Mouse (Mus musculus) ovary, postnatal 14 days (tissue): ENCODE data around the gene C1ql3.

Experiments used
- DNase-seq: peaks from one replicate; pipeline ENCODE4 v3.0.0; 2022; ENCODE audit warnings: low spot score

C1ql3 gene

GRCm38 (mm10) chr2:13011472-13011871 lies at the start of gene C1ql3:
Gene C1ql3 (minus strand): TSS chr2:13011806.
- no peak for DNase-seq

GRCm38 (mm10) chr2:13060426-13061170 lies 49.0 kb upstream of the C1ql3 start:
- DNase-seq, result no peak

DNA sequence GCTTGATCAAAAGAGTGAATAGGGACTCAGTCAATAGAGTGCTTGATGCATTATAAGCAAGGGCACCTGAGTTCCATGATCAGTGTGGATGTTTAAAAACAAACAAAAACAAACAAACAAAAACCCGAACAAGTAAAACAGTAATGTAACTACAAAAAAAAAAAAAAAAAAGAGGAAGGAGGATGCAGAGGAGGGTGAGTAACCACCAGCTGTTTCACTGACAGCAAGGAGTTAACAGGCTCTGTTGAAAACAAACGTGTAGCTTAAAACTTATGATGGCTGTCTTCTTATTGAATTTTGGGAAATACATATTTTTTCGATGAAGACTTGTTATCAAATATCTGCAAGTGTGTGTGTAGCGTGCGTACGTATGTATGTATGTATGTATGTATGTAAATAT lies 37.0 kb upstream of the C1ql3 start:
- no peak for DNase-seq

DNA sequence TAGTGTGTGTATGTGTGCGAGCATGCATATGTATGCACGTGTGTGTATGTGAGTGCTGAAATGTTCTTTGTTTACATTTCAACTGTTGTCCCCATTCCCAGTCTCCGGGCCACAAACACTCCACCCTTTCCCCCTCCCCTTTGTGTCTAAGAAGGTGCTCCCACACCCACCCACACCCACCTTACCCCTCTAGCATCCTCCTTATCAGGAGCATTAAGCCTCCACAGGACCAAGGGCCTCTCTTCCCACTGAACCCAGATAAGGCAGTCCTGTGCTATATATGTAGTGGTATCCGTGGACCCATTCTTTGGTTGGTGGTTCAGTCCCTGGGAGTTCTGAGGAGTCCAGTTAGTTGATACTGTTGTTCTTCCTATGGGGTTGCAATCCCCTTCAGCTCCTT lies 32.9 kb upstream of the C1ql3 start:
- DNase-seq, result no peak

DNA sequence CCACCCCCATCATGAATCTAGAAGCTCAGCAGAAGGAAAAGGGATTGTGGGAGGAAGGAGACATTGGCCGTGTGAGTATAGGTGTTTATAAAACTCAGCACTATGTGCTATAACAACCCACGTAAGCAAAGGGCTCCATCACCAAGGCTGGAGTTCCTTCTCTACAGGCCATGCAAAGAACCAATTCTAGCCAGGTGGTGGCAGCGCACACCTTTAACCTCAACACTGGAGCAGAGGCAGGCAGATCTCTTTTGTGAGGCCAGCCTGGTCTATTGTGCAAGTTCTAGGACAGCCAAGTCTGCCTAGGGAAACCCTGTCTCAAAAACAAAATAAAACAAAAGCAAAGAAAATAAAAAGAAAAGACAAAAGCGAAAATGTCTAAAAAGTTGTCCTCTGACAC lies 28.2 kb upstream of the C1ql3 start:
- no peak for DNase-seq

GRCm38 (mm10) chr2:13038772-13039171 lies 27.2 kb upstream of the C1ql3 start:
- no peak for DNase-seq

- no peak for DNase-seq
Measured at GRCm38 (mm10) chr2:13018861-13019260, 7.3 kb upstream of the C1ql3 start.

DNA sequence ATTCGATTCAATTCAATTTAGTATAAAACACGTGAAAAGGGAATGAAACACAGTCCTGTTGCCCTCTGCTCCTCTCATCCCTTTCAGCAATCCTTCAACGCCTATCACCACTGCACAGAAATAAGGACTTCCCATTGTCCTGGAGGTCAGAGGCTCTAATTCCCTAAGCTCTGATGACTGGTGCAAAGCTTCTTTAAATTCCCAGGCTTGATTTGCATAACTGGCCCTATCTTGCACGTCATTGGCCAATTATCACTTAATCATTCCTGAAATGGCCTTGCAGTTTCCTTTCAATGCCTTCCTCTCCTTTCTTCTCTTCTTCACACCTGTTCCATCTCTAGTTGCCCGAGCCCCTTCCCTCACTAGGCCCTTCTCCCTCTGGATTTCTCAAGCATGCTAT lies 6.8 kb upstream of the C1ql3 start:
- DNase-seq, result no peak

DNA sequence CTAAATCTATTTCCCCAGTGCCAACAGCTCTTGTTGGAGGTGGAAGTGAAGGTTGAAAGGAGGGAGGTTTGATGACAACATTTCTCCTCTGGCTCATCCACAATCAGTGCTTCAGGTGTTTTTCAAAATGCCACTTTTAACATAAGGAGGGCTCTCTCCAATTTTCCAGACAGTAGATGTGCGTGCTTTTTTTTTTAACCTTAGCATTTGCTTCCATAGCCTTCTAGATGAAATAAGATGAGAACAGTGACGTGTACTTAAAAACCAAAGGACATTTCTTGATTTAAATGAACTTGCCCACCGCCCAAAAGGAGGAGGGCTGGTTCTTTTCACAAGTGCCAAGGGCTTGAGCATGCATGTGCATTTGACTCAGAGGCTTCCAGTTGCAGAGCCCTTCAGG lies 367 bp upstream of the C1ql3 start:
- no peak for DNase-seq

DNA sequence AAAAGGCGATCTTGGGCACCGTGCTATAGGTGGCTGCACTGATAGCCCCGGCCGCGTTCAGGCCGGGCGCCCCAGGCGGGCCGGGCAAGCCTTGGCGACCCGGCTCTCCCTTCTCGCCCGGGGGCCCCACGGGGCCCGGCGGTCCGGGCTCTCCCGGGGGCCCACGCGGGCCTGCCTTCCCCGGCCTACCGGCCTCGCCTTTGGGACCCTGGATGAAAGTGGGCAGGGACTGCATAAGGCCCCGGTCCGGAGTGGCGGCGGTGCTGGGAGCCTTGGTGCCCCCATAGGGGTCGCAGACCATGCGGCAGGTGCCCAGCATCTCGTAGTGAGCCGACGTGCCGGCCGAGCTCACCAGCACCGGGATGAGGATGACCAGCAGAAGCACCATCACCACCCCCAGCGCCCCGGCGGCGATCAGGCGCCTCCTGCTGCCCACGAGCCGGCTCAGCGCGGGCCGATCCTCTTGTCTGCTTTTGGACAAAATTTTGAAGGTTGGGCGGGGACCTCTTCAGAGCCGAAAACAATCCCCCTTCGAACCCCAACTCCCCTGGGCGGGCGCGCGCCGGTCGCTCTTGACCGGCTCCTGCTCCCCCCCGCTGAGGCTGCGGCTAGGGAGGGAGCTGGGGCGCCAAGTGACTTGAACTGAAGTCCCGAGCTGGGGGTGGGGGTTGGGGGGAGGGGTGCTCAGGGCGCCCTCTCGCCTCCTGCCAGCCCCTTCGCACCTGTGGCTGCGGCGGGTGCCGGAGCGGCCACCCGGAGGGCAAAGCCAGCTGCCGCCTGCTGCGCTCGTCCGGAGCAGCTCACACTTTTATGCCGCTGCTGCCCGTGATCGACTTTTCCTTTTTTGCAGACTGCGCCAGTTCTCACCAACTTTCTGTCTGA lies 905 bp downstream of the C1ql3 start:
- no peak for DNase-seq

- DNase-seq, result no peak
Measured at GRCm38 (mm10) chr2:13010030-13010459, 1.6 kb downstream of the C1ql3 start.

DNA sequence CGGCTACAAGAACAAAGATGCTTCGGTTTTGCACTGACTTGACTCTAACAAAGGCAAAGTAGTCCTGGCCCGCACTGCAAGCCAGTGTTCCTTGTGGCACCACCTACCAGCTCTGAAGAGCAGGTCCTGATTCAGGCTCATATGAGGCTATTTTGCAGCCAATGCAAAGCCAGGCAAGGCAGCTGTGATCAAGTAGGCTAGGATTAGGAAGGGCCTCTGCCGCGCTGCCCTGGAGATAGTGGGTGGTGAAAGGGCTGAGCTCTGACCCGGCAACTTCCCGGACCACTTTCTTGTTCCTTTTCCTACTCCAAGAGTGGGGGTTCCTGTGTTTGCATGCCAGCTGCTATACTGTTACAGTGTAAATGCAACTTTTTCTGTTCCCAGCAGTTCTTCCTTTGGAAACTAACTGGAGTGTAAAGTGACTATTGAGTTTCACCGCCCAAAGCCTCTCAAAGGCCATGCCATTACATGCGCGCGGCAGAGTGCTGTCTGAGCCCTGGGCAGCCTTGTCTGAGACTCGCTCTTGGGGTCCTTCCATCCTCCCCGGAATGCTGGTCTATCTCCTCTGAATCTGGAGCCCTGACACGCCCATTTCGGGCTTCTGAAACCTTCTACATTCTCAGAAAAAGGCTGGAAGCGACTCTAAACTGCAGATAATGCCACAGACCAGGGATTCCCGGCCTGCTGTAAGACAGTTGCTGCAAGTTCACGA lies 2.2 kb downstream of the C1ql3 start:
- no peak for DNase-seq

- no peak for DNase-seq
Measured at GRCm38 (mm10) chr2:13008433-13008832, 3.2 kb downstream of the C1ql3 start.

DNA sequence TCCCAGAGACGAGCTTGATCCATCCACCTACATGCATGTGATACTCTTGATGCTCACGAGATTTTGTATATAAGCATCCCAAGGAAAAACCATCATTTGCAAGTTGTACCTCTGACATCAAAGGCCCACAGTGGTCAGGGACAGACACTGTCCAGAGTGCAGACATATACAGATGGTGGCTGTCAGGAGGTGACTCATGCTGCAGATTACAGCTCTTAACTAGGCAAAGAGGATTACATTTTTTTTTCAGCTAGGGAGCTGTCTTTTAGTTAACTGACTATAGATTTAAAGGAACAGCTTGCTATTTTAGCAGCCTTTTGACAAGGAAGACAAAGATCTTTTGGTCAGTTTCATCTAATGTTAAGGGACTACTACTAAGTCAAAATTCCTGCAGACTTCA lies 11.6 kb downstream of the C1ql3 start:
- no peak for DNase-seq

GRCm38 (mm10) chr2:12984901-12985732 lies 26.5 kb downstream of the C1ql3 start:
- DNase-seq, result no peak

- DNase-seq, result no peak
Measured at GRCm38 (mm10) chr2:12978771-12979170, 32.8 kb downstream of the C1ql3 start.

DNA sequence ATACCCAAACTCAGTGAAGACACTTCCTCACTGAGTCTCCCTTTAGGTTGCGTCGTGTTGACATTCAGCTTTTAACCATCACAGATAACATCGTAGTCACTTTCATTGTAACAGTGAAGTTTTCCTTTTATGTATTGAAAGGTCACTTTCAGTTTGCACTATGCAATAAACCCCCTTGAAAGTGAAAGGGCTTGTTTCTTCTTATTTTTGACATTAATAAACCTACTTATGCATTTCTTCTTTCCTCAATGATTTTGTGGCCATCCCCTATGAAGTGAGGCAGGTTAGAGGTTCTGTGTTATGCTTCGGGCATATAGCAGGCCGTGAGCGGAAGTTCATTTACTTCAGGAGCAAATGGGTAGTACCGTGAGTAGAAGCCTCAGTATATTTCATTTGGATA lies 34.2 kb downstream of the C1ql3 start:
- DNase-seq, result no peak

DNA sequence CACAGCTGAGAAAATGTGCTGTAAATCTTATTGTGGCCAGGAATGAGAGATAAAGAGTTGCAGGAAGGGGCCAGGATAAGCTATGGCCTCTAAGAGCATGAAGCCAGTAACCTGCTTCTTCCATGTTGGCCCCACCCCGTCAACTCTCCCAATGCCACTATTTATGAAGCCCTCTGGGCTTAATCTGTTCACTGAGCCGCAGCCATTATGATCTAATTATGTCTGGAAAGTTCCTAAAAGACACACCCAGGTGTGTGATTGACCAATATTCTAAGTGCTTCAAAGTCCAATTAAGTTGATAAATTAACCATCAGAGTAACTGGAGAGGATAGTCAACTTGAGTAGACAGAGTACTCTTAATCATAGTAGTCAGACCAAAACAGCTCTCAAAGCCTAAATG lies 37.9 kb downstream of the C1ql3 start:
- no peak for DNase-seq

- no peak for DNase-seq
Measured at GRCm38 (mm10) chr2:12970049-12970724, 41.4 kb downstream of the C1ql3 start.

DNA sequence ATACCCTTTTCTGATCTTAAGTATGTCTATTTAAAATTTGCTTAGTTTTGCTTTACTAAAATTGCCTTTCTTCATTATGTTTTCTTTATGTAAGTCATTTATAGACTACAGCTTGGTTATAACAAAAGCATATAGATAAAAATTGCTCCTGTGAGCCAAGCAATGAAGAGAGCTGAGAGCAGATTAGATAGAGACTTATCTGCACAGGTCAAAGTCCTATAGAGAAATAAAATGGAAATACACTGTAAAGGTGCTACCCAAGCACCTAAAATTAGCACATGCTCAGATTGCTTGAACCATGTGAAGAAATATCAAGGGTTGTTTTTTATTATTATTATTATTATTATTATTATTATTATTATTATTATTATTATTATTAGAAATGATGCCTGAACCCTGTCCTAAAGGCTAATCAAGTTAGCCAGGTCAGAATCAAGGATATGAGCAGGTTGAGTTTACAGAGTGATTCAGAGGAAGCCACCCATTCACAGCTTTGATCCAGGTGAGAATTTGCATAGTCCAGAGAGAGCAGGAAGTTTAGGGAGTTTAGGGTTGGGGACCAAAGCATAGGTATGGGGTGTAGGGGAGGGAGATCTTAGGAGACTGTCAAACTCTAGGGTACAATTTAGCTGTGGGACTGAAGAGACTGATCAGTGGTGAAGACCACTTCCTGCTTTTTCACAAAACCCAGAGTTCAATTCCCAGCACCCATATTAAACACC lies 54.7 kb downstream of the C1ql3 start:
- DNase-seq, result no peak
